Mouse (Mus musculus): ENCODE data around the gene Cox11. TPM values are rescaled to one million over a fixed set of nuclear protein-coding genes. Genes with fewer than 3 reads are reported as not detected.

Gene Cox11
- polyA plus RNA-seq (2012), result 3.3 and 3.7 TPM in 2 replicates

GRCm38 (mm10) chr11:90637440-90638311 is at the start of gene Cox11, which contains the start of gene Stxbp4:
Gene Cox11 (plus strand): TSS chr11:90638173.
Gene Stxbp4 (minus strand): TSS chr11:90638084.
- Histone ChIP-seq H3K36me3 (ENCODE audit: control insufficient read depth) (peaks cover 54% of the 10 kb centered on the region), H3K9me3 (ENCODE audit: control insufficient read depth, low read length) (no peaks in the 10 kb centered on the region), H3K4me3 (replicated peaks) (peak within 1 kb of the TSS; percentile 100), H3K27me3 (ENCODE audit: control insufficient read depth) (no peaks in the 10 kb centered on the region), H3K4me1 (ENCODE audit: control insufficient read depth) (peaks cover 48% of the 10 kb centered on the region)
- TF ChIP-seq GATA1 (IDR thresholded peaks at IDR 0.05; ENCODE audit: low read length) (peak; percentile 21; the same call in 1 of the 2 replicates), TAL1 (IDR thresholded peaks at IDR 0.05; ENCODE audit: low read length) (no peak)

- H3K9me3 ChIP-seq (ENCODE audit: control insufficient read depth, low read length), result no peaks in the 10 kb centered on the region
- H3K4me3 ChIP-seq (replicated peaks), result no peak overlapping the region
- H3K27me3 ChIP-seq (ENCODE audit: control insufficient read depth), result no peaks in the 10 kb centered on the region
- no peak for TF ChIP-seq GATA1 (IDR thresholded peaks at IDR 0.05; ENCODE audit: low read length)
- no peak for TF ChIP-seq TAL1 (IDR thresholded peaks at IDR 0.05; ENCODE audit: low read length)
- peaks cover 40% of the 10 kb centered on the region for H3K36me3 ChIP-seq (ENCODE audit: control insufficient read depth)
- no peaks in the 10 kb centered on the region for H3K4me1 ChIP-seq (ENCODE audit: control insufficient read depth)
Observed at GRCm38 (mm10) chr11:90590996-90591395, 47.0 kb upstream of the Cox11 start.

GRCm38 (mm10) chr11:90595826-90596225 is 42.1 kb upstream of the Cox11 start:
- Histone ChIP-seq H3K9me3 (ENCODE audit: control insufficient read depth, low read length) (no peaks in the 10 kb centered on the region), H3K27me3 (ENCODE audit: control insufficient read depth) (no peaks in the 10 kb centered on the region), H3K4me3 (replicated peaks) (no peak overlapping the region), H3K4me1 (ENCODE audit: control insufficient read depth) (no peaks in the 10 kb centered on the region), H3K36me3 (ENCODE audit: control insufficient read depth) (peaks cover 59% of the 10 kb centered on the region)
- TF ChIP-seq GATA1 (IDR thresholded peaks at IDR 0.05; ENCODE audit: low read length) (no peak), TAL1 (IDR thresholded peaks at IDR 0.05; ENCODE audit: low read length) (no peak)

- no peak overlapping the region for H3K4me3 ChIP-seq (replicated peaks)
- no peaks in the 10 kb centered on the region for H3K27me3 ChIP-seq (ENCODE audit: control insufficient read depth)
- peaks cover 81% of the 10 kb centered on the region for H3K36me3 ChIP-seq (ENCODE audit: control insufficient read depth)
- TF ChIP-seq GATA1 (IDR thresholded peaks at IDR 0.05; ENCODE audit: low read length), result no peak
- no peak for TF ChIP-seq TAL1 (IDR thresholded peaks at IDR 0.05; ENCODE audit: low read length)
- H3K4me1 ChIP-seq (ENCODE audit: control insufficient read depth), result no peaks in the 10 kb centered on the region
- no peaks in the 10 kb centered on the region for H3K9me3 ChIP-seq (ENCODE audit: control insufficient read depth, low read length)
Observed at GRCm38 (mm10) chr11:90603066-90603465, 34.9 kb upstream of the Cox11 start.

GRCm38 (mm10) chr11:90612118-90612517 is 25.9 kb upstream of the Cox11 start:
- TF ChIP-seq TAL1 (IDR thresholded peaks at IDR 0.05; ENCODE audit: low read length) (no peak), GATA1 (IDR thresholded peaks at IDR 0.05; ENCODE audit: low read length) (no peak)
- H3K27me3 ChIP-seq (ENCODE audit: control insufficient read depth), result no peaks in the 10 kb centered on the region
- H3K4me3 ChIP-seq (replicated peaks), result no peak overlapping the region
- peaks cover 51% of the 10 kb centered on the region for H3K36me3 ChIP-seq (ENCODE audit: control insufficient read depth)
- H3K9me3 ChIP-seq (ENCODE audit: control insufficient read depth, low read length), result no peaks in the 10 kb centered on the region
- no peaks in the 10 kb centered on the region for H3K4me1 ChIP-seq (ENCODE audit: control insufficient read depth)

GRCm38 (mm10) chr11:90614743-90615142 is 23.2 kb upstream of the Cox11 start:
- Histone ChIP-seq H3K27me3 (ENCODE audit: control insufficient read depth) (no peaks in the 10 kb centered on the region), H3K36me3 (ENCODE audit: control insufficient read depth) (peaks cover 59% of the 10 kb centered on the region), H3K4me1 (ENCODE audit: control insufficient read depth) (no peaks in the 10 kb centered on the region), H3K9me3 (ENCODE audit: control insufficient read depth, low read length) (no peaks in the 10 kb centered on the region), H3K4me3 (replicated peaks) (no peak overlapping the region)
- no peak for TF ChIP-seq TAL1 (IDR thresholded peaks at IDR 0.05; ENCODE audit: low read length)
- TF ChIP-seq GATA1 (IDR thresholded peaks at IDR 0.05; ENCODE audit: low read length), result no peak

GRCm38 (mm10) chr11:90616431-90616830 is 21.5 kb upstream of the Cox11 start:
- Histone ChIP-seq H3K36me3 (ENCODE audit: control insufficient read depth) (peaks cover 64% of the 10 kb centered on the region), H3K9me3 (ENCODE audit: control insufficient read depth, low read length) (no peaks in the 10 kb centered on the region), H3K27me3 (ENCODE audit: control insufficient read depth) (no peaks in the 10 kb centered on the region)

GRCm38 (mm10) chr11:90622044-90622443 is 15.9 kb upstream of the Cox11 start:
- no peak overlapping the region for H3K4me3 ChIP-seq (replicated peaks)

More at GRCm38 (mm10) chr11:90616431-90616830, 21.5 kb upstream of the Cox11 start:
- TF ChIP-seq TAL1 (IDR thresholded peaks at IDR 0.05; ENCODE audit: low read length) (no peak), GATA1 (IDR thresholded peaks at IDR 0.05; ENCODE audit: low read length) (no peak)
- no peaks in the 10 kb centered on the region for H3K4me1 ChIP-seq (ENCODE audit: control insufficient read depth)
- H3K4me3 ChIP-seq (replicated peaks), result no peak overlapping the region

GRCm38 (mm10) chr11:90622500-90622899 is 15.5 kb upstream of the Cox11 start:
- peaks cover 45% of the 10 kb centered on the region for H3K36me3 ChIP-seq (ENCODE audit: control insufficient read depth)
- H3K9me3 ChIP-seq (ENCODE audit: control insufficient read depth, low read length), result no peaks in the 10 kb centered on the region
- peaks cover 7% of the 10 kb centered on the region for H3K4me1 ChIP-seq (ENCODE audit: control insufficient read depth)
- H3K27me3 ChIP-seq (ENCODE audit: control insufficient read depth), result no peaks in the 10 kb centered on the region
- H3K4me3 ChIP-seq (replicated peaks), result no peak overlapping the region
- TF ChIP-seq TAL1 (IDR thresholded peaks at IDR 0.05; ENCODE audit: low read length), result no peak
- no peak for TF ChIP-seq GATA1 (IDR thresholded peaks at IDR 0.05; ENCODE audit: low read length)

More at GRCm38 (mm10) chr11:90622044-90622443, 15.9 kb upstream of the Cox11 start:
- H3K9me3 ChIP-seq (ENCODE audit: control insufficient read depth, low read length), result no peaks in the 10 kb centered on the region
- H3K4me1 ChIP-seq (ENCODE audit: control insufficient read depth), result peaks cover 7% of the 10 kb centered on the region
- H3K36me3 ChIP-seq (ENCODE audit: control insufficient read depth), result peaks cover 48% of the 10 kb centered on the region
- H3K27me3 ChIP-seq (ENCODE audit: control insufficient read depth), result no peaks in the 10 kb centered on the region
- TF ChIP-seq GATA1 (IDR thresholded peaks at IDR 0.05; ENCODE audit: low read length) (no peak), TAL1 (IDR thresholded peaks at IDR 0.05; ENCODE audit: low read length) (no peak)

All from erythroblast, embryonic 14.5 days (primary cell).